ENCODE assay signal across 10 mouse cellular contexts in genomic region chr5:134530830-134531229, GRCm38 (mm10). TPM values are rescaled to one million over a fixed set of nuclear protein-coding genes. Genes with fewer than 3 reads are reported as not detected.
DNase-seq lines count a peak whose midpoint lies in the region; ATAC-seq and TF ChIP-seq lines count a peak whose summit lies in the region.
"Had no signal": no experiment of that assay in that cellular context is flagged by ENCODE, and none has a peak within 500 bp of the region (broad histone marks: within the 10 kb centered on the region; RNA-seq: fewer than 3 reads in every experiment).

No protein-coding gene starts in this region.

- peaks cover 5% of the 10 kb centered on the region for H3K4me1 ChIP-seq in cortical plate, adult 2 months (ENCODE audit: control insufficient read depth, insufficient read depth, low read length)
- peaks cover 29% of the 10 kb centered on the region for H3K4me1 ChIP-seq in olfactory bulb, adult 2 months (ENCODE audit: control insufficient read depth, insufficient read depth, low read length)
- H3K4me1 ChIP-seq in intestine, embryonic 16.5 days (ENCODE audit: control insufficient read depth, insufficient read depth, low read length) = no peaks in the 10 kb centered on the region

- H3K36me3 ChIP-seq in intestine, embryonic 16.5 days (ENCODE audit: control insufficient read depth, insufficient read depth, low read length) = peaks cover 16% of the 10 kb centered on the region

- TF ChIP-seq CTCF in cortical plate, adult 2 months (IDR thresholded peaks at IDR 0.05; ENCODE audit: extremely low read depth, insufficient read depth, low read length) = no peak
- TF ChIP-seq CTCF in olfactory bulb, adult 2 months (IDR thresholded peaks at IDR 0.05; ENCODE audit: insufficient read depth, low read depth, low read length) = no peak

- H3K4me3 ChIP-seq in cortical plate, adult 2 months (ENCODE audit: insufficient read depth, low read length) = no peak overlapping the region
- H3K4me3 ChIP-seq in olfactory bulb, adult 2 months (ENCODE audit: insufficient read depth, low read depth, low read length) = no peak overlapping the region
- no peak overlapping the region for H3K4me3 ChIP-seq in intestine, embryonic 16.5 days (ENCODE audit: low read length)
- H3K4me3 ChIP-seq: heart, embryonic 13.5 days had no signal

- TF ChIP-seq POLR2A in cortical plate, adult 2 months (IDR thresholded peaks at IDR 0.05; ENCODE audit: extremely low read depth, insufficient read depth, low read length) = no peak
- no peak for TF ChIP-seq POLR2A in olfactory bulb, adult 2 months (IDR thresholded peaks at IDR 0.05; ENCODE audit: insufficient read depth, low read depth, low read length)

- H3K9ac ChIP-seq in intestine, embryonic 16.5 days (ENCODE audit: low read depth, low read length) = no peak overlapping the region
- H3K9ac ChIP-seq: heart, embryonic 13.5 days had no signal

- ATAC-seq in monocyte, adult 5-6 weeks (replicated peaks; ENCODE audit: insufficient number of reproducible peaks, low FRiP score, low TSS enrichment, poor library complexity, severe bottlenecking) = no peak
- ATAC-seq in intestine, embryonic 16.5 days = no peak

- no peak overlapping the region for H3K4me2 ChIP-seq in intestine, embryonic 16.5 days (ENCODE audit: low read depth, low read length)
- H3K4me2 ChIP-seq: heart, embryonic 13.5 days had no signal

- WGBS in olfactory bulb, adult 2 months = 34% methylated on average over 7 of the region's 7 CpGs
- WGBS in intestine, embryonic 16.5 days = 78% methylated on average over 7 of the region's 7 CpGs

- H3K9me3 ChIP-seq in intestine, embryonic 16.5 days (ENCODE audit: control insufficient read depth, low read length) = no peaks in the 10 kb centered on the region
- H3K9me3 ChIP-seq: heart, embryonic 13.5 days had no signal

- no peaks in the 10 kb centered on the region for H3K27me3 ChIP-seq in intestine, embryonic 16.5 days (replicated peaks; ENCODE audit: control insufficient read depth, insufficient read depth, low read length)
- H3K27me3 ChIP-seq: heart, embryonic 13.5 days had no signal

- DNase-seq in adrenal gland, adult (ENCODE audit: inconsistent age in 2 of 2, low spot score in 1 of 2) = peak; percentile 38 to 70
- DNase-seq in adrenal gland, adult 8-10 months = no peak
- peak; percentile 55 for DNase-seq in 3134 (ENCODE audit: extremely low read depth, insufficient read length, low spot score)
- DNase-seq in layer of hippocampus, postnatal 10 days (ENCODE audit: low spot score in 2 of 2) = peak; percentile 95

- H3K27ac ChIP-seq in cortical plate, adult 2 months (ENCODE audit: insufficient read depth, low read length) = peak overlapping the region; percentile 18; the same call in 1 of the 2 replicates
- H3K27ac ChIP-seq in olfactory bulb, adult 2 months (ENCODE audit: insufficient read depth, low read depth, low read length) = peak overlapping the region; percentile 76
- no peak overlapping the region for H3K27ac ChIP-seq in intestine, embryonic 16.5 days (ENCODE audit: low read length)
- H3K27ac ChIP-seq: heart, embryonic 13.5 days had no signal

RNA-seq across cellular contexts. Expression of gene Clip2, which starts 21.4 kb away (rescaled TPM):
- total RNA-seq in adrenal gland, adult 8-10 months (2022) = 10 to 100 TPM; 18.8 to 28.2 (median 22.9) TPM
- 74.1 and 77.0 TPM in 2 replicates for polyA plus RNA-seq in cortical plate, adult 2 months (2012; rRNA removed)
- 100 to 1,000 TPM; 124 to 133 TPM for total RNA-seq in layer of hippocampus, postnatal 10 days (2021)
- not detected in 2 replicates for polyA plus RNA-seq in olfactory bulb, adult 2 months (2012; ENCODE audit: insufficient read depth, insufficient read length, low replicate concordance, missing spikeins)
- total RNA-seq in monocyte, adult 5-6 weeks (2017) = 18.2 to 30.1 TPM (median 20.4 TPM) in 3 replicates
- 3.8 and 4.3 TPM in 2 replicates for polyA plus RNA-seq in intestine, embryonic 16.5 days (2015; fragmentation: Nextera tagmentation; extraction: Ambion mirVana)

RNA-seq across cellular contexts. Expression of gene Syna, which starts 29.1 kb away (rescaled TPM):
- total RNA-seq in adrenal gland, adult 8-10 months (2022) = not detected
- polyA plus RNA-seq in cortical plate, adult 2 months (2012; rRNA removed) = 0.06 and 0.49 TPM in 2 replicates
- 1 to 10 TPM; 3.1 to 5.1 TPM for total RNA-seq in layer of hippocampus, postnatal 10 days (2021)
- polyA plus RNA-seq in olfactory bulb, adult 2 months (2012; ENCODE audit: insufficient read depth, insufficient read length, low replicate concordance, missing spikeins) = not detected in 2 replicates
- total RNA-seq in monocyte, adult 5-6 weeks (2017) = not detected in 3 replicates
- polyA plus RNA-seq in intestine, embryonic 16.5 days (2015; fragmentation: Nextera tagmentation; extraction: Ambion mirVana) = not detected in 2 replicates
- total RNA-seq: adrenal gland, adult 18-20 months had no signal
- polyA plus RNA-seq: heart, embryonic 13.5 days had no signal

RNA-seq across cellular contexts. Expression of gene Rfc2, which starts 50.3 kb away (rescaled TPM):
- 10 to 100 TPM; 39.8 to 56.8 (median 46.2) TPM for total RNA-seq in adrenal gland, adult 8-10 months (2022)
- 124 and 128 TPM in 2 replicates for polyA plus RNA-seq in cortical plate, adult 2 months (2012; rRNA removed)
- total RNA-seq in layer of hippocampus, postnatal 10 days (2021) = 10 to 100 TPM; 63.0 to 65.2 TPM
- not detected in 2 replicates for polyA plus RNA-seq in olfactory bulb, adult 2 months (2012; ENCODE audit: insufficient read depth, insufficient read length, low replicate concordance, missing spikeins)
- 50.7 to 69.7 TPM (median 58.7 TPM) in 3 replicates for total RNA-seq in monocyte, adult 5-6 weeks (2017)
- polyA plus RNA-seq in intestine, embryonic 16.5 days (2015; fragmentation: Nextera tagmentation; extraction: Ambion mirVana) = 204 and 233 TPM in 2 replicates
